Mouse (Mus musculus) CD4-positive, CD25-positive, alpha-beta regulatory T cell, adult 2 months (primary cell): ENCODE data around the gene Rab3il1.
"Not testable (repeated sequence)": the region's sequence is repeated elsewhere in the genome, so short reads cannot be mapped to it uniquely, and the experiment has no call there.

Source experiments
- DNase-seq: peaks from one replicate; pipeline ENCODE4 v3.0.0-alpha.2; 2012; ENCODE audit warnings: low read depth, low spot score

Gene Rab3il1

DNA sequence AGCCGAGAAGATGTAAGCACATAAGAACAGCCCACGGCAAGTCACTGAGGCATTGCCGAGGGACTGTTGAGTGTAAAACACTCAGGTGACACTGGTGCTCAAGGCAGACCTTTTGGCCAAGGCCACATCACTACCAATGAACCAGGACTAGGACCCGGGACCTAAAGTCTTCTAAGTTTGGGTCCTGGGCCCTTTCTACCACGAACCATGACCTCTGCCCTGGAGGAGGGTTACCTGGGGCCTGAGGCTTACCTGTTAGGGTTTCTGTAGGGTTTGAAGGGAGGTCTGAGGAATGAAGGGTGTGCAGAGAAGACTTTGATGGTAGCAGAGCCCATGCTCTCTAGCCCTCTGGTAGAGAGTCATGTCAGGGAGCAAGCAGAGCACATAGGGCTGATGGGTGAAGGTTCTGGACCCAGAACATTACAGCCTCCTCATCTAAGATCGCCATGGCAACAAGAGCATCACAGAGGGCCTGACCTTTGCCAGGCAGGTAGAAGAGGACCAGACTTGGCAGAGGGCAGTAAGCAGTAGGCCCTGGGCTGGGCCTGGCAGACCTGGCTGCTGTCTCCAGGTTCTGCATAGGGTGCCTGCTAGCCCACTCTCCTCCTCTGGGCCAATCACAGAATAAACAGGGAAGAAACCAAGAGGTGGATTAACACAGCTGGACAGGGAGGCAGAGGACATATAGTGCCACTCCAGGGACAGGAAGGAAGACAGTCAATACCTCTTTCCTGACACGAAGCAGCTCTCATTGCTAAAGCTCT lies at the start of gene Rab3il1, which contains the start of gene Best1:
Gene Rab3il1, plus strand, starts transcription at position 464 of the 764 bp plus-strand sequence.
Gene Best1, minus strand, starts transcription at position 428 of the 764 bp plus-strand sequence.
- no peak for DNase-seq

GRCm38 (mm10) chr19:9952390-9952789 lies 49.1 kb upstream of the Rab3il1 start:
- no peak for DNase-seq

DNA sequence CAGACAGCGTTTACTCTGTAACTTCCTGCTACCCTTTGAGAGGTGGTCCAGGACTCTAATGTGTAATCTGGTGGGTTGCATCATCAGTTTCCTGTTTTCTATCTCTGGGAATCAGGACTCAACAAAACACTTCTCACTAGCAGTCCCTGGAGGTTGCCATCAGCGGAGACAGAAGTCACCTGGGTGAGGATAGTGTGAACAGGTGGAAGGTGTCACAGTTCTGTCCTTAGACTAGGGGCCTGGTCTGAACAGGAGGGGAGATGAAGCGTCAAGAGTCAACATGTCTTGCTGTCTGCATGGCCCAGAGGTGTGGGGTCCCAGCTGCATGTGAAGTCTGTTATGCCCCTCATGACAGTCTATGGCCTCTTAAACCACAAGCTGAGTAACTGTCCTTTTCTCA lies 48.6 kb upstream of the Rab3il1 start:
- DNase-seq = no peak

DNA sequence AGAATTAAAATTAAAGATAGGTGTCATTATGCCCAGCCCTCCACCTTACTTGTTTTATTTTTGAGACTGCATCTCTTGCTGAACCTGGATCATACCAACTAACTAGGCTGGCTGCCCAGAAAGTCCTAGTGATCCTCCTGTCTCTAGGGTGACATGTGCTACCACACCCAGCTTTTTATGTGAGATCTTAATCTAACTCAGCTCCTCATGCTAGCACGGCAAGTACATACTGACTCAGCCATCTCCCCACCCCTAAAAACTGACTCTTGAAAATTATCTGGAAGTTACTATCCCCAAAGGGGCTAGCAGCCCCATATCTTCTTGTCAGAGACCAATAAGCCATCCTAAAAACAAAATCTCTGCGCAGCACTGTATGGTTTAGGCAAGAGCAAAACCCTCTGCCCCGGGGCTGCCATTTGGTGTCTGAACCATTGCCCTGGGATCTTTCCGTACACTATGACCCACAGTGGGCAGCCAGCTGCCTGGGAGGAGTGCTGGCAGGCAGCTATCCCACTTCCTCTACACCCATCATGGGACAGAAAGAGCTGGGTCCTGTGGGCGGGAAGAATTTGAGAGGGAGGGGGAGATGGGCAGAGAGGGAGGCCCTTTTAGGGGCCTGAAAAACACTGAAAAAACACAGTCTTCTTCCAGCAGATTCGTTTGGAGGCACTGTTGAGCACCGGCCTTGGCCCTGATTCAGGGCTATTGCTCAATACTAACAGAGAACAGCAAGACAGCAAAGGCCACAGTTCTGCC lies 47.2 kb upstream of the Rab3il1 start:
- no peak for DNase-seq

DNA sequence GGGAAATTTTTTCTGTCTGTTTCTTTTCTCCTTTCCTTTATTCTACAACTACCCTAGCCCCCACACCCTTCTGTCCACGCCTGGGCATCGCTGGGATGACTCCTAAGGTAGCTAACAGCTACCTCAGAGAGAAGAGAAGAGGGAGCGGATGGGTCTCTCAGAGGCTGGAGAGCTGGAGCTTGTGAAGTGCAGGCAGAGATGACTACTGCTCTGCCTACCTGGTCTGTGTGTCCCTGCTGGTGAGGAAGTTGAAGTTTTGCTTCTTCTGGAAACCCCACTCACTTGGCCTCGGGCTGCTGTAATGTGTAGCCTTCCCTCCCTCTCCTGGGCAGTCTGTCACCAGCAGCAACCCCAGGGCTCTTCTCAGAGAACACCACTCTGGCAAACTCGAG lies 46.7 kb upstream of the Rab3il1 start:
- DNase-seq = no peak

- no peak for DNase-seq
These were observed 46.0 kb upstream of the Rab3il1 start for GRCm38 (mm10) chr19:9955438-9955837.

GRCm38 (mm10) chr19:9956624-9957388 lies 44.7 kb upstream of the Rab3il1 start:
- DNase-seq = no peak

DNA sequence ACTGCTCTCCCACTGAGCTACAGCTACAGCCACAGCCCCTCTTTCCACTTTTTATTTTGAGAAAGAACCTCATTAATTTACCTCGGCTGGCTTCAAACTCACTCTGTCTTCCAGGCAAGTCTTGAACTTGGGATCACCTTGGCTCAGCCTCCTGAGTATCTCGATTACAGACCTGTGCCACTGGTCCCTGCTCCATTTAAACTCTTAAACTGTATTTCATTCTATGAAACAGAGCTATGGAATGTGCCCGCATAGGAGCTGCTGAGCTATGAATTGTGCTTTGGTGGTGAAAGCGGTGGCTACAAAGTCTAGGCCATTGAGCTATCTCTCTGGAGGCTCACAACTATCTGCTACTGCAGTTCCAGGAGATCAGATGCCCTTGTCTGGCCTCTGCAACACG lies 43.5 kb upstream of the Rab3il1 start:
- DNase-seq = no peak

DNA sequence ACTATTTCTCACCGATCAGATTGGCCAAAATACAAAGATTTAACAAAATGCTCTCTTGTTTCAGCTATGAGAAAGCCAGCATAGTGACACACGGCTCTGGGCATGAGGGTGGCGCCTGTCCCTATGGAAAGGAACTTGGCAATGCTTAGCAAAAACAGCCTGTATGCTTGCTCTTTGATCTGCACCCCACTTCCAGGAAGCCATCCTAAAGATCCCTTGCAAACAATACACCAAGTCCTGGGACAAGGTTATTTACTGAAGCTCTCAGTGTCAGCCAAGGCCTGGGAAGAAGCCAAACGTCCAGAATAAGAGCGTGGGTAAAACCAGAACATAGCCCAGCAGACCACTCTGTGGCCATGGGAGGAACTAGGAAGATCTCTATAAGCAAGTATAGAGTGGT lies 40.7 kb upstream of the Rab3il1 start:
- DNase-seq = no peak

GRCm38 (mm10) chr19:9964205-9964916 lies 37.1 kb upstream of the Rab3il1 start:
- no peak for DNase-seq

- DNase-seq = no peak
These were observed 35.2 kb upstream of the Rab3il1 start for GRCm38 (mm10) chr19:9966096-9966867.

DNA sequence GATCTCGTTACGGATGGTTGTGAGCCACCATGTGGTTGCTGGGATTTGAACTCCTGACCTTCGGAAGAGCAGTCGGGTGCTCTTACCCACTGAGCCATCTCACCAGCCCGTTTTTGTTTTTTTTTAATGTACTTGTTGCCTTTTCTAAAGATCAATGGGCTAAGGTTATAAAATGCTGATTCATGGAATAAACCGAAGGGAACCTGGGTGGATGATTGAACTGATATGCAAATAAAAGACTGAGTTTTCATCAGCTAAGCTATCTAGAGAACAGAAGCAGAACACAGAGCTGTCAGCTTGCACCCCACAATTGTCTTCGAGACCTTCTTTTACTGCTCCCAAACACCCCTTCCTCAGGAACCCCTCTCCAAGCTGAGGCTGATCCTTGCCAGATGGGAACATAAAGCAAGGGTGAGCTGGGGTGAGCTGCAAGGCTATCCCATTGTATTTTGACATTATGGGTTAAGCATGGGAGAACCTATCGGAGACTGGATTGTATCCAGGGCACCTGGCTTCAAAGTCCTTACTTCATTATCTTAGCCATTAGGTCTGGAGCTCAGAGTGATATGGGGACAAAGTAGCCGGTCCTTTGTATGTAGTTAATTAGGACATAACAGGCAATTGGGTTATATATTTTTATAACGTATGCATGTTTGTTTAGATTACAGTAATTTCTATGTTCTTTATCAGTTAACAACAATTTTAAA lies 33.2 kb upstream of the Rab3il1 start:
- no peak for DNase-seq

GRCm38 (mm10) chr19:9974853-9975252 lies 26.6 kb upstream of the Rab3il1 start:
- not testable (repeated sequence) for DNase-seq

GRCm38 (mm10) chr19:9977085-9977484 lies 24.4 kb upstream of the Rab3il1 start:
- no peak for DNase-seq

GRCm38 (mm10) chr19:9978431-9978951 lies 23.0 kb upstream of the Rab3il1 start:
- no peak for DNase-seq

- no peak for DNase-seq
These were observed 22.3 kb upstream of the Rab3il1 start for GRCm38 (mm10) chr19:9979156-9979555.

DNA sequence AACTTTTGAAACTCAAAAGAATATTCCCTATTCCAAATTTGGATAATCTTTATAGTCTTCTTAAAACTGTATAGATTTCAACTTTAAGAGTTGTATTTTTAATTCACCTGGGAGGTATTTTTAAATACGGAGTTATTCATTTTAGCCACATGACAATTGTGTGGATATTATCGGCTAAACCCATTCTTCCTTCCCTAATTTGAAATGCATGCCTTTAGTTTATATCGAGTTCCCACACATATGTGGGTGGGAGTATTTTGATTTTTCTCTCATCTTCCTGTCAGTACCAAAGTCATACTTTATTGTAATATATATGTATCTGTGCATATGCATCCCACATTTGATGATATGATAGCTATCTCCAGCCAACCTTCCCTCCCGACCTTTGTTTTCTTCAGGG lies 21.2 kb upstream of the Rab3il1 start, which contains the start of gene Fth1:
Gene Fth1, plus strand, starts transcription at position 341 of the 400 bp plus-strand sequence.
- no peak for DNase-seq

DNA sequence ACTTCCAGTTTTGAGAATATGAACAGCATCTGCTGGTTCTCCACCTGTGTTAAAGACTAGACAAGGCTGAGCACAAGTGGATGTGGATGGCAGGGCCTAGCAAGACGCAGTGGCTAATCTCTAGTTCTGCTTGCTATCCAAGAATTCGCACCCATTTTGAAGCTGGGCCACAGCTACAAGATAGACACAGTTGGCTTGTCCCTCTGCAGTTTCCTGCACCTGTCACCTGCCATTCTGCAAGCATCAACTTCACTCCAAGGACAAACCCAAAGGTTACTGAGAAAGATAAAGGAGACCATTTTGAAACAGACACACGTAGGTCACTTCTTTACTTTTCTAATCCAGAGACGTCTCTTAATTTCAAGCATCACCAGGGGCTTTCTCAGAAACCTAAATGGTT lies 19.8 kb upstream of the Rab3il1 start:
- DNase-seq = no peak

DNA sequence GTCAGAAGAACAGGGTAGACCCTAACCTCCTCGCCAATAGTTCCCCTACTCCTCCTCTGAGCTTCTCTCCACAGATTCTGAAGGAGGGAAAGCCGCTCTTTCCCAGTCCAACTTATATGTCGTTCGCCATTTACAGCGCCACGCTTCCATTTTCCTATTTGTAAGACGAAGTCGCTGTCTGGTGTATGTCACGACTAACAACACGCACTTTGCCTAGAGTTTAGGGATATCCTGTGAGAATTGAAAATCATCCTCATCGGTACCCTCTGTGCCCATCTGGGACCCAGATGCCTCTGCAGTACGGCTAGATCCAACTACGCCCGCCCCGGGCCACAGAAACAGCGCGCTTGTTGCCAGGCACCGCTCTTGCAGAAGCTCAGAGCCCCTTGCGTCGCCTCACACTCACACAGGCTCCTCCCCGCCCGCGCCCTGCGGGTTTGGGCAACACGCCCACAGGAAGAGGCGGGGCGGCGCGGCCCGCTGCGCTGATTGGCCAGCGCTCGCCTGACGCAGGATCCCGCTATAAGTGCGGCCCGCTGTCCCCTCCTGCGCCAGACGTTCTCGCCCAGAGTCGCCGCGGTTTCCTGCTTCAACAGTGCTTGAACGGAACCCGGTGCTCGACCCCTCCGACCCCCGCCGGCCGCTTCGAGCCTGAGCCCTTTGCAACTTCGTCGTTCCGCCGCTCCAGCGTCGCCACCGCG lies 19.2 kb upstream of the Rab3il1 start:
- DNase-seq = peak; percentile 99
